Mouse (Mus musculus): ENCODE results near the gene Sec24d. TPM values are rescaled to one million over a fixed set of nuclear protein-coding genes. Genes with fewer than 3 reads are reported as not detected.

Gene Sec24d
- polyA plus RNA-seq, 2 experiments: 9.9 to 18.0 TPM

DNA sequence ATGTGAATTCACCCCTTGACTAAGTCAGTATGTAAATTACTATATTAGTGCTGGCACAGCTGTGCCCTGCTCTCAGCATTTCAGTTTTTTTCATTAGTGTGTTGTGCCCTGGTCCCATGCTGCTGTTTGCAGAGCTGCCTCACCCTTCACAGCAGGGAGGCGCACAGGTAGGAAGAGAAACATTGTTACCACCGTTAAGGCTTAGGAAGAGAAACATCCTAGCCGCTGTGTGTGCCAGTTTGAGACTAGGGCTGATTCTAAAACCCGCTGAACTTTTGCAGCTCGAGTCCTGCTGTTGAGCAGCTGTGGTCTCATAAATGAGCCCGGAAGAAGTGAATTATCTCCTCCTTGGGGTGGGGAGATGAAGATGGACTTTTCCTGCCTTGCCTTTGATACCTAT, 41.9 kb downstream of the Sec24d start:
- H3K27ac ChIP-seq: no peak overlapping the region
- H3K36me3 ChIP-seq (replicated peaks; ENCODE audit: control insufficient read depth, insufficient read depth, low read depth): no peaks in the 10 kb centered on the region
- H3K4me3 ChIP-seq (ENCODE audit: insufficient read depth in 1 of 2, low read depth in 2 of 2, low read length in 2 of 2): no peak overlapping the region
- WGBS (ENCODE audit: insufficient replicate concordance): 47% methylated on average over 6 of the region's 6 CpGs
- TF ChIP-seq EP300 (IDR thresholded peaks at IDR 0.05; ENCODE audit: low read depth) (no peak), CTCF (IDR thresholded peaks at IDR 0.05; ENCODE audit: low read depth) (no peak)
- H3K4me2 ChIP-seq (ENCODE audit: low read depth): no peak overlapping the region
- no peaks in the 10 kb centered on the region for H3K4me1 ChIP-seq (replicated peaks; ENCODE audit: control insufficient read depth in 2 of 2, insufficient read depth in 2 of 2, low read length in 1 of 2)
- no peaks in the 10 kb centered on the region for H3K27me3 ChIP-seq (ENCODE audit: control insufficient read depth, insufficient read depth, low read length)
- ATAC-seq (ENCODE audit: insufficient read depth): no peak
- no peak overlapping the region for H3K9ac ChIP-seq (replicated peaks)
- no peaks in the 10 kb centered on the region for H3K9me3 ChIP-seq (ENCODE audit: control insufficient read depth, low read length)
- no peak for DNase-seq (ENCODE audit: low read depth in 3 of 3, low spot score in 3 of 3)

- Histone ChIP-seq H3K27ac (no peak overlapping the region), H3K4me1 (replicated peaks; ENCODE audit: control insufficient read depth in 2 of 2, insufficient read depth in 2 of 2, low read length in 1 of 2) (no peaks in the 10 kb centered on the region), H3K36me3 (replicated peaks; ENCODE audit: control insufficient read depth, insufficient read depth, low read depth) (no peaks in the 10 kb centered on the region), H3K9me3 (ENCODE audit: control insufficient read depth, low read length) (no peaks in the 10 kb centered on the region), H3K4me3 (ENCODE audit: insufficient read depth in 1 of 2, low read depth in 2 of 2, low read length in 2 of 2) (no peak overlapping the region), H3K9ac (replicated peaks) (no peak overlapping the region), H3K4me2 (ENCODE audit: low read depth) (no peak overlapping the region), H3K27me3 (ENCODE audit: control insufficient read depth, insufficient read depth, low read length) (no peaks in the 10 kb centered on the region)
- TF ChIP-seq EP300 (IDR thresholded peaks at IDR 0.05; ENCODE audit: low read depth): no peak
- no peak for TF ChIP-seq CTCF (IDR thresholded peaks at IDR 0.05; ENCODE audit: low read depth)
- WGBS (ENCODE audit: insufficient replicate concordance): 61% methylated on average over 9 of the region's 9 CpGs
- no peak for DNase-seq (ENCODE audit: low read depth in 3 of 3, low spot score in 3 of 3)
- no peak for ATAC-seq (ENCODE audit: insufficient read depth)
Measured at GRCm38 (mm10) chr3:123312477-123313062, 45.3 kb downstream of the Sec24d start.

DNA sequence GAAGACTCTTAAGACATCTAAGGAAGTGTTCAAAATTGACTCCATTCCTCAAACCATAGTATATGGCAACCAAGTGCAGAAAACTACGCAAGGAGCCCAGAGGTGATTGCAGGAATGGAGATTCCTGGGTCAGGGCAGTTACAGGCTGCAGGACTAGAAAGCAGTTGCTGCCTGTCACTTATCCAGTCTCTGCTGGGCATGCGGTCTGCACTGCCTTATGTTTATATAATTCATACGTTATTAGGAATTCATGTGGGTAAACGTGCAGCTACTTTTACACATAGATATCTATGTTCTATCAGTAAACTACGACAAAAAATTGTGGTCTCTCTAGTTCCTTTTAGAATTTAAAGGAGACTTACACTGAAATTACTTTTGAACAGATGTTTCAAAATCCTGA, 46.2 kb downstream of the Sec24d start:
- Histone ChIP-seq H3K27ac (no peak overlapping the region), H3K9ac (replicated peaks) (no peak overlapping the region), H3K4me1 (replicated peaks; ENCODE audit: control insufficient read depth in 2 of 2, insufficient read depth in 2 of 2, low read length in 1 of 2) (no peaks in the 10 kb centered on the region), H3K4me3 (ENCODE audit: insufficient read depth in 1 of 2, low read depth in 2 of 2, low read length in 2 of 2) (no peak overlapping the region), H3K36me3 (replicated peaks; ENCODE audit: control insufficient read depth, insufficient read depth, low read depth) (no peaks in the 10 kb centered on the region), H3K27me3 (ENCODE audit: control insufficient read depth, insufficient read depth, low read length) (no peaks in the 10 kb centered on the region), H3K4me2 (ENCODE audit: low read depth) (no peak overlapping the region), H3K9me3 (ENCODE audit: control insufficient read depth, low read length) (no peaks in the 10 kb centered on the region)
- ATAC-seq (ENCODE audit: insufficient read depth) (no peak), DNase-seq (ENCODE audit: low read depth in 3 of 3, low spot score in 3 of 3) (no peak)
- 47% methylated on average over 5 of the region's 5 CpGs for WGBS (ENCODE audit: insufficient replicate concordance)
- TF ChIP-seq CTCF (IDR thresholded peaks at IDR 0.05; ENCODE audit: low read depth): no peak
- no peak for TF ChIP-seq EP300 (IDR thresholded peaks at IDR 0.05; ENCODE audit: low read depth)

DNA sequence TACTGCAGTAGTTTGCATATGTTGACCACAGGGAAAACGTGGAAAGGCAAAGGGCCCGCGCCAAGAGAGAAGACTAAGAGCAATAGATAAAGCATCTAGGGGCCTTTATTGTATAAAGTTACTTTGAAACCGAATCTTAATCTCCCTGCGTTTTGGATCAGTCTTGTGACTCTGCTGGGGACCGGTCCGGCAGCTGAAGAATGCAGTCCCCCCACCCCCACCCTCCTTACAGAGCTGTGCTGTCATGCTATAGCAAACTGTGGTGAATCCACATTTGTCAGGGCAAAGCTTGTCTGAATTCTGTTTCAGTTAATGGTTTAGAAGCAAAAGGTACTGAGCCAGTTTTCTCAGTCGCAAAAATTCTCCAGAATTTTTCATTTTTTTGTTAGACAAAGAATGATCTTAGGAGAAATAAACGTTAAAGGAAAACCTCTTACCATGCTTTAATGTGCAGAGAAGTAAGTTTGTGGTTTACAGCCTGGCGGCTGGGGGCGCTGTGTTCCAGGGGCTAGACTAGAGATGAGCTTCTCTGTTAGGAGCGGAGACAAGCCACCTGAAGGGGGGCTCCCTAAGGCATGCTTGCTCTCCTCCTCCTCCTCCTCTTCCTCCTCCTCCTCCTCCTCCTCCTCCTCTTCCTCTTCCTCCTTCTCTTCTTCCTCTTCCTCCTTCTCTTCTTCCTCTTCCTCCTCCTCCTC, 46.8 kb downstream of the Sec24d start:
- TF ChIP-seq EP300 (IDR thresholded peaks at IDR 0.05; ENCODE audit: low read depth) (no peak), CTCF (IDR thresholded peaks at IDR 0.05; ENCODE audit: low read depth) (no peak)
- Histone ChIP-seq H3K27ac (no peak overlapping the region), H3K4me2 (ENCODE audit: low read depth) (no peak overlapping the region), H3K9ac (replicated peaks) (no peak overlapping the region), H3K4me3 (ENCODE audit: insufficient read depth in 1 of 2, low read depth in 2 of 2, low read length in 2 of 2) (no peak overlapping the region), H3K27me3 (ENCODE audit: control insufficient read depth, insufficient read depth, low read length) (no peaks in the 10 kb centered on the region), H3K4me1 (replicated peaks; ENCODE audit: control insufficient read depth in 2 of 2, insufficient read depth in 2 of 2, low read length in 1 of 2) (no peaks in the 10 kb centered on the region), H3K36me3 (replicated peaks; ENCODE audit: control insufficient read depth, insufficient read depth, low read depth) (no peaks in the 10 kb centered on the region), H3K9me3 (ENCODE audit: control insufficient read depth, low read length) (no peaks in the 10 kb centered on the region)
- DNase-seq (ENCODE audit: low read depth in 3 of 3, low spot score in 3 of 3) (no peak), ATAC-seq (ENCODE audit: insufficient read depth) (no peak)
- 41% methylated on average over 12 of the region's 12 CpGs for WGBS (ENCODE audit: insufficient replicate concordance)

DNA sequence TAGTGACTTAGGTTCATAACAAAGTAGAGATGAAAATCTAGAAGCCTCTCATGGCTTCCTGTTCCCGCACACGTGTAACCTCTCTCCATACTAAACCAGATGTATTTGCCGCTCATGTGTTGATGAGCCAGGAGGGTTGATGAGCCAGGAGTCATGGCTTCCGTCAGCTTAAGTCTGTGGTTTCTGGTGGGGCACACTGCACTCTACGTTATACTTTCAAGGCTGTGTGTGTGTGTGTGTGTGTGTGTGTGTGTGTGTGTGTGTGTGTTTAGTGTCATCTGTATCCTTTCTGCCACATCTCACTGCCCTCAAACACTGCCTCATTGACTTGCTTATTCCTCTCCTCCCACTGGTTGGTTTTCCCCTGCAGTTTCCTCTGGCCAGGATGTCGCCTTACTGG, 48.8 kb downstream of the Sec24d start:
- DNase-seq (ENCODE audit: low read depth in 3 of 3, low spot score in 3 of 3): no peak
- no peak for ATAC-seq (ENCODE audit: insufficient read depth)
- Histone ChIP-seq H3K27me3 (ENCODE audit: control insufficient read depth, insufficient read depth, low read length) (no peaks in the 10 kb centered on the region), H3K4me2 (ENCODE audit: low read depth) (no peak overlapping the region), H3K4me3 (ENCODE audit: insufficient read depth in 1 of 2, low read depth in 2 of 2, low read length in 2 of 2) (no peak overlapping the region), H3K4me1 (replicated peaks; ENCODE audit: control insufficient read depth in 2 of 2, insufficient read depth in 2 of 2, low read length in 1 of 2) (no peaks in the 10 kb centered on the region), H3K9me3 (ENCODE audit: control insufficient read depth, low read length) (no peaks in the 10 kb centered on the region), H3K27ac (no peak overlapping the region), H3K9ac (replicated peaks) (no peak overlapping the region), H3K36me3 (replicated peaks; ENCODE audit: control insufficient read depth, insufficient read depth, low read depth) (no peaks in the 10 kb centered on the region)
- 47% methylated on average over 6 of the region's 6 CpGs for WGBS (ENCODE audit: insufficient replicate concordance)
- TF ChIP-seq CTCF (IDR thresholded peaks at IDR 0.05; ENCODE audit: low read depth): no peak
- no peak for TF ChIP-seq EP300 (IDR thresholded peaks at IDR 0.05; ENCODE audit: low read depth)

Data from liver, embryonic 14.5 days (tissue).